Mouse (Mus musculus): Measurements from ENCODE around the gene Adamts14. TPM values are rescaled to one million over a fixed set of nuclear protein-coding genes. Genes with fewer than 3 reads are reported as not detected.

Gene Adamts14
- polyA plus RNA-seq, 1 experiment from 2014 or later: 0.29 TPM

GRCm38 (mm10) chr10:61231756-61232155, 41.5 kb downstream of the Adamts14 start:
- ATAC-seq: no peak
- Histone ChIP-seq H3K4me1 (ENCODE audit: control insufficient read depth, insufficient read depth, low read length) (no peaks in the 10 kb centered on the region; the same call in 1 of the 2 replicates), H3K4me2 (ENCODE audit: low read length) (no peak overlapping the region), H3K27me3 (ENCODE audit: control insufficient read depth, insufficient read depth, low read depth, low read length) (no peaks in the 10 kb centered on the region), H3K36me3 (ENCODE audit: control insufficient read depth, insufficient read depth, low read length) (no peaks in the 10 kb centered on the region), H3K27ac (ENCODE audit: low read length) (no peak overlapping the region), H3K4me3 (ENCODE audit: low read depth, low read length) (no peak overlapping the region), H3K9me3 (replicated peaks; ENCODE audit: control insufficient read depth, low read length, poor library complexity, severe bottlenecking) (no peaks in the 10 kb centered on the region), H3K9ac (ENCODE audit: low read depth, low read length) (no peak overlapping the region)
- WGBS: 80% methylated on average over 3 of the region's 3 CpGs

DNA sequence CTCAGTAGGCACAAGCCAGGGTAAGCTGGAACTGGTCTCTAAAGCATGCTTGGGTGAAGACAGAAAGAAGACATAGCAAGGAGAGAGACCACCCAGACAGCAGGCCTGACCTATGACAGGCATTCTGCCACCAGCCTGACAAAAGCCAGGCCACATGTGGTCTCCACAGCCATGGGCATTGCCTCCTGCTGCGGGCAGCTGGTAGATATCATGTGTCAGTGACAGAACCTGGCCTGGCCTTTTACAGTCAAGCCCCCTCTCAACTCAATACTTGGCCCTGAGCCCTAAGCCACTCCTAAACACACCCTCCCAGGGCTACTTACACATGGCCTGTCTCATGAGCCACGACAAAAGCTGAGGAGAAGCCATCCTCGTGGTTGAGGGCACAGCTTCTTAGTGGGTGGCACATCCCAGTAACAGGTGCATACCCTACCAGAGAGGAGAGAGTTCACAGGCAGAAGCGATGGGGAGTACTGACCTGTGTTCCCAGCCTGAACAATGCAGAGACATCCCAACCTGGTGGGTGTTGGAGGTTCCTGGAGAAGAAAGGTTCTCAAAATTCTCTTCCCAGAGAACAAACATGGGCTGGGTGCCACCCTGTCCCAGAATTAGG, 46.3 kb downstream of the Adamts14 start:
- Histone ChIP-seq H3K36me3 (ENCODE audit: control insufficient read depth, insufficient read depth, low read length) (no peaks in the 10 kb centered on the region), H3K27ac (ENCODE audit: low read length) (no peak overlapping the region), H3K9ac (ENCODE audit: low read depth, low read length) (no peak overlapping the region), H3K4me3 (ENCODE audit: low read depth, low read length) (no peak overlapping the region), H3K4me1 (ENCODE audit: control insufficient read depth, insufficient read depth, low read length) (no peaks in the 10 kb centered on the region), H3K27me3 (ENCODE audit: control insufficient read depth, insufficient read depth, low read depth, low read length) (no peaks in the 10 kb centered on the region), H3K9me3 (replicated peaks; ENCODE audit: control insufficient read depth, low read length, poor library complexity, severe bottlenecking) (no peaks in the 10 kb centered on the region), H3K4me2 (ENCODE audit: low read length) (no peak overlapping the region)
- no peak for ATAC-seq
- 69% methylated on average over 4 of the region's 4 CpGs for WGBS

DNA sequence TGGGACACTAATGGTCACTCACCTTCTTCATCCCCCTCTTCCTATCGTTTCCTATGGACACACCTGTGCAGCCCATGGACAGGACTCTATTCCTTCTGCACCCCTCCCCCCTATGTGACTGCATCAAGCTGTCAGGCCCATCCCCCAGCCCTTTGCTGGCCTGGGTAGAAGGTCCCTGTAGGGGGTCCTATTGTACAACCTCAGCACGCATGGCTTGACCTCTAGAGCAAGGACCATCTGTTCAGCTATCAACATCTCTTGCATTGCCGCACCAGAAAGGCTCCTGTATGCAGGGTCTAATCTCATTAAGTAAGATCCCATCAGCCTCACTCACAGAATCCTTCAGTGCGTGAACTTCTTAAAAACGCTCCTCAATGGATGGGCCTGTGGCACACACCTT, 47.5 kb downstream of the Adamts14 start:
- Histone ChIP-seq H3K9ac (ENCODE audit: low read depth, low read length) (no peak overlapping the region), H3K36me3 (ENCODE audit: control insufficient read depth, insufficient read depth, low read length) (no peaks in the 10 kb centered on the region), H3K27me3 (ENCODE audit: control insufficient read depth, insufficient read depth, low read depth, low read length) (no peaks in the 10 kb centered on the region), H3K4me2 (ENCODE audit: low read length) (no peak overlapping the region), H3K4me1 (ENCODE audit: control insufficient read depth, insufficient read depth, low read length) (no peaks in the 10 kb centered on the region), H3K9me3 (replicated peaks; ENCODE audit: control insufficient read depth, low read length, poor library complexity, severe bottlenecking) (no peaks in the 10 kb centered on the region), H3K4me3 (ENCODE audit: low read depth, low read length) (no peak overlapping the region), H3K27ac (ENCODE audit: low read length) (no peak overlapping the region)
- 51% methylated on average over 5 of the region's 5 CpGs for WGBS
- ATAC-seq: no peak

DNA sequence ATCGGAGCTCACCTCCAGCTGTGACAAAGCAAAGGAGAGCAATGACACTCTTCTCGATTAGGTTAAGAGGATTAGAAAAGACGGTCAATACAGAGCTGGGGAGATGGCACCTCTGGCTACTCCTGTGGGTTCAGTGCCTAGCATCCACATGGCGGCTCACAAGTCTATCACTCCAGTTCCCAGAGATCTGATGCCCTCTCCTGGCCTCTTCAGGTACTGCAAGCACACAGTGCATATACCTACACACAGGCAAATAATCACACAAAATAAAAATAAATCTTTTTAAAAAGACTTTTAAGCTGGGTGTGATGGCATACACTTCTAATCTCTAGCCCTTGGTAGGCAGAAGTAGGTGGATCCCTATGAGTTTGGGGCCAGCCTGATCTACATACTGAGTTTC, 53.9 kb downstream of the Adamts14 start:
- WGBS: 90% methylated on average over 4 of the region's 4 CpGs
- H3K36me3 ChIP-seq (ENCODE audit: control insufficient read depth, insufficient read depth, low read length): no peaks in the 10 kb centered on the region
- ATAC-seq: no peak

DNA sequence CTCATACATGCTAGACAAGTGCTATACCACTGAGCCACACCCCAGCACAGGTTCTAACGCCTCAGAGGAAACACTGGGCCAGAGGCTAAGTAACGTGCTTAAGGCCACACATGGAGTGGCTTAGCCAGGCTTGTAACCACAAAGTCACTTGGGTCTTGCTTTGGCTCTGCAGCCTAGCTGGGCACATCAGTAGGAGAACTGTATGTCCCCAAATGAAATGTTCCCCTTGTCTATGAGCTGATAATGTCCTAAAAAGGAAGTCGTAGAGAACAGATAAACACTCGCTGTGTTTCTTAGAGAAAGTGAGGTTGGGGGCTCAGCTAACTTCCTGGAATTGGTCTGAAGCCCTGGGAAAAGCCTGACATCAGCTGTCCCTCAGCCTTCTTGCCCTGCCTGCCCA, 57.1 kb downstream of the Adamts14 start:
- Histone ChIP-seq H3K4me3 (ENCODE audit: low read depth, low read length) (no peak overlapping the region), H3K9me3 (replicated peaks; ENCODE audit: control insufficient read depth, low read length, poor library complexity, severe bottlenecking) (0 out of 2 replicates have a peak, but pooled peaks cover 2% of the 10 kb centered on the region), H3K4me1 (ENCODE audit: control insufficient read depth, insufficient read depth, low read length) (no peaks in the 10 kb centered on the region), H3K4me2 (ENCODE audit: low read length) (no peak overlapping the region), H3K9ac (ENCODE audit: low read depth, low read length) (no peak overlapping the region), H3K27ac (ENCODE audit: low read length) (no peak overlapping the region), H3K36me3 (ENCODE audit: control insufficient read depth, insufficient read depth, low read length) (no peaks in the 10 kb centered on the region), H3K27me3 (ENCODE audit: control insufficient read depth, insufficient read depth, low read depth, low read length) (no peaks in the 10 kb centered on the region; the same call in 1 of the 2 replicates)
- no peak for ATAC-seq
- 98% methylated on average over 4 of the region's 4 CpGs for WGBS

More for the DNA sequence above, 53.9 kb downstream of the Adamts14 start:
- Histone ChIP-seq H3K9me3 (replicated peaks; ENCODE audit: control insufficient read depth, low read length, poor library complexity, severe bottlenecking) (0 out of 2 replicates have a peak, but pooled peaks cover 2% of the 10 kb centered on the region), H3K27ac (ENCODE audit: low read length) (no peak overlapping the region), H3K4me3 (ENCODE audit: low read depth, low read length) (no peak overlapping the region), H3K9ac (ENCODE audit: low read depth, low read length) (no peak overlapping the region), H3K4me2 (ENCODE audit: low read length) (no peak overlapping the region), H3K27me3 (ENCODE audit: control insufficient read depth, insufficient read depth, low read depth, low read length) (no peaks in the 10 kb centered on the region), H3K4me1 (ENCODE audit: control insufficient read depth, insufficient read depth, low read length) (no peaks in the 10 kb centered on the region)

DNA sequence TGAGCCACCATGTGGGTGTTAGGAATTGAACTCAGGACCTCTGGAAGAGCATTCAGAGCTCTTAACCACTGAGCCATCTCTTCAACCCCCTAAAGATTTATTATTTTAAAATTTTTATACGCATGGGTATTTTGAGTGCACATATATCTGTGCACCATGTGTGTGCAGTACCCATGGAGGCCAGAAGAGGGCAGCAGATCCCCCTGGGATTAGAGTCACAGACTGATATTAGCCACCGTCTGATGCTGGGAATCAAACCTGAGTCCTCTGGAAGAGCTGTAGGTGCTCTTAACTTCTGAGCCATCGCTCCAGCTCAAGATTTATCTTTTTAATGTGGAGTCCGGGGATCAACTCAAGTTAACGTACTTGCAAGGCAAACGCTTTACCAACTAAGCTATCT, 57.6 kb downstream of the Adamts14 start:
- H3K36me3 ChIP-seq (ENCODE audit: control insufficient read depth, insufficient read depth, low read length): no peaks in the 10 kb centered on the region
- H3K4me2 ChIP-seq (ENCODE audit: low read length): no peak overlapping the region
- no peaks in the 10 kb centered on the region; the same call in 1 of the 2 replicates for H3K27me3 ChIP-seq (ENCODE audit: control insufficient read depth, insufficient read depth, low read depth, low read length)
- no peak for ATAC-seq
- WGBS: 96% methylated on average over 6 of the region's 6 CpGs
- no peaks in the 10 kb centered on the region for H3K4me1 ChIP-seq (ENCODE audit: control insufficient read depth, insufficient read depth, low read length)
- H3K9ac ChIP-seq (ENCODE audit: low read depth, low read length): no peak overlapping the region
- H3K4me3 ChIP-seq (ENCODE audit: low read depth, low read length): no peak overlapping the region
- H3K9me3 ChIP-seq (replicated peaks; ENCODE audit: control insufficient read depth, low read length, poor library complexity, severe bottlenecking): 0 out of 2 replicates have a peak, but pooled peaks cover 2% of the 10 kb centered on the region
- H3K27ac ChIP-seq (ENCODE audit: low read length): no peak overlapping the region

- H3K27ac ChIP-seq (ENCODE audit: low read length): no peak overlapping the region
- no peaks in the 10 kb centered on the region for H3K36me3 ChIP-seq (ENCODE audit: control insufficient read depth, insufficient read depth, low read length)
- H3K4me3 ChIP-seq (ENCODE audit: low read depth, low read length): no peak overlapping the region
- H3K4me1 ChIP-seq (ENCODE audit: control insufficient read depth, insufficient read depth, low read length): no peaks in the 10 kb centered on the region
- H3K9me3 ChIP-seq (replicated peaks; ENCODE audit: control insufficient read depth, low read length, poor library complexity, severe bottlenecking): no peaks in the 10 kb centered on the region
- no peak overlapping the region for H3K9ac ChIP-seq (ENCODE audit: low read depth, low read length)
- no peak for ATAC-seq
- no peaks in the 10 kb centered on the region; the same call in 1 of the 2 replicates for H3K27me3 ChIP-seq (ENCODE audit: control insufficient read depth, insufficient read depth, low read depth, low read length)
- WGBS: 10% methylated on average over 11 of the region's 11 CpGs
- H3K4me2 ChIP-seq (ENCODE audit: low read length): no peak overlapping the region
These were observed 60.4 kb downstream of the Adamts14 start for GRCm38 (mm10) chr10:61212817-61213216.

DNA sequence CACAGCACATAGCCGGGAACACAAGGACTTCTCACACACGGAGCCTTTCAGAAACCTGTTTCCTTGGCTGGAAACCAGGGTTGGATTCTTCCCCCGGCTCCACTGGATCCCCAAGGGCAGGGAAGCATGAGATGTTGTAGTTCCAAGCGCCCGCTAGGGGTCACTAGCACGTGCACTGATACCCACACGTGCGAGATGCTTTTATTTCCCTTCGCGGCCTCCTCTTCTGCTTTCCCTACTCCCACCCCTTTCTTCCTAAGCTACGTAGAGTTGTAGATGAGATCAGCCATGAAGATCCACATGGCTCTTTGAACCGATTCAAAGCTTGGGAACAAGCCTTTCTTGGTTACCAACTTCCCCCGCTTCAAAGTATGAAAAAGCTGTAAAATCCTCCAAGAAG, 61.5 kb downstream of the Adamts14 start:
- Histone ChIP-seq H3K27me3 (ENCODE audit: control insufficient read depth, insufficient read depth, low read depth, low read length) (no peaks in the 10 kb centered on the region; the same call in 1 of the 2 replicates), H3K4me2 (ENCODE audit: low read length) (no peak overlapping the region), H3K36me3 (ENCODE audit: control insufficient read depth, insufficient read depth, low read length) (no peaks in the 10 kb centered on the region), H3K9ac (ENCODE audit: low read depth, low read length) (no peak overlapping the region), H3K4me3 (ENCODE audit: low read depth, low read length) (no peak overlapping the region), H3K27ac (ENCODE audit: low read length) (no peak overlapping the region), H3K9me3 (replicated peaks; ENCODE audit: control insufficient read depth, low read length, poor library complexity, severe bottlenecking) (no peaks in the 10 kb centered on the region), H3K4me1 (ENCODE audit: control insufficient read depth, insufficient read depth, low read length) (no peaks in the 10 kb centered on the region)
- WGBS: 11% methylated on average over 13 of the region's 13 CpGs
- no peak for ATAC-seq

DNA sequence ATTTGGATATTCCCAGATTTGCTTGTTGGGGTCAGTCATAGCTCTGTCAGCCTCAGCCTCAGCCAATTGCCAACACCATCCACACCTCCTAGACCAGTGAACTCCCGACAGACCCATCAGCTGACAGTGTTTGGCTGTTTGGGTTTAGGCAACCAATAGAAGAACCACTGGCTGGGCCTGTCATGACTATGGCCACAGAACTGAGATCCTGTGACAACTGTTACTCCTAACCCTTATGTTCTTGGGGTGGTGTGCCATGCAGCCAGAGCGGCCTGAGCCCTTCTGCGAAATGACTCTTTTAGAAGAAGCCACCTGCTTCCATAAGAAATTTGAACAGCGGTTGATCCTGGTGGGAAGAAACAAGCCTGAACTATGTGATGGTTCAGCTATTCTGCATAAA, 62.1 kb downstream of the Adamts14 start:
- ATAC-seq: no peak
- Histone ChIP-seq H3K9me3 (replicated peaks; ENCODE audit: control insufficient read depth, low read length, poor library complexity, severe bottlenecking) (no peaks in the 10 kb centered on the region), H3K27ac (ENCODE audit: low read length) (no peak overlapping the region), H3K4me1 (ENCODE audit: control insufficient read depth, insufficient read depth, low read length) (no peaks in the 10 kb centered on the region), H3K36me3 (ENCODE audit: control insufficient read depth, insufficient read depth, low read length) (no peaks in the 10 kb centered on the region), H3K9ac (ENCODE audit: low read depth, low read length) (no peak overlapping the region), H3K27me3 (ENCODE audit: control insufficient read depth, insufficient read depth, low read depth, low read length) (no peaks in the 10 kb centered on the region; the same call in 1 of the 2 replicates), H3K4me3 (ENCODE audit: low read depth, low read length) (no peak overlapping the region), H3K4me2 (ENCODE audit: low read length) (no peak overlapping the region)
- WGBS: 80% methylated on average over 4 of the region's 4 CpGs

Measured in midbrain, embryonic 16.5 days (tissue).